Mouse (Mus musculus): Measurements from ENCODE around the gene Mybpc1. TPM values are rescaled to one million over a fixed set of nuclear protein-coding genes. Genes with fewer than 3 reads are reported as not detected.
"Not testable (repeated sequence)": the region's sequence is repeated elsewhere in the genome, so short reads cannot be mapped to it uniquely, and the experiment has no call there.

Gene Mybpc1
- polyA plus RNA-seq, 1 experiment from 2014 or later: 92.0 TPM

- Histone ChIP-seq H3K4me2 (ENCODE audit: low read depth, low read length) (no peak overlapping the region), H3K4me1 (ENCODE audit: control insufficient read depth, insufficient read depth, low read length) (no peaks in the 10 kb centered on the region), H3K9me3 (replicated peaks; ENCODE audit: control insufficient read depth, low read length) (no peaks in the 10 kb centered on the region), H3K36me3 (ENCODE audit: control insufficient read depth, insufficient read depth, low read length) (no peaks in the 10 kb centered on the region), H3K4me3 (replicated peaks; ENCODE audit: low read length) (no peak overlapping the region), H3K27ac (ENCODE audit: low read length) (no peak overlapping the region), H3K9ac (ENCODE audit: low read length) (no peak overlapping the region), H3K27me3 (ENCODE audit: control insufficient read depth, insufficient read depth, low read length) (no peaks in the 10 kb centered on the region)
- no peak for ATAC-seq (ENCODE audit: insufficient read depth, low FRiP score)
- WGBS: 66% methylated on average over 7 of the region's 7 CpGs
These were observed 113.3 kb downstream of the Mybpc1 start for GRCm38 (mm10) chr10:88491632-88492031.

- Histone ChIP-seq H3K27ac (ENCODE audit: low read length) (no peak overlapping the region), H3K27me3 (ENCODE audit: control insufficient read depth, insufficient read depth, low read length) (no peaks in the 10 kb centered on the region), H3K4me2 (ENCODE audit: low read depth, low read length) (no peak overlapping the region), H3K9ac (ENCODE audit: low read length) (no peak overlapping the region), H3K36me3 (ENCODE audit: control insufficient read depth, insufficient read depth, low read length) (no peaks in the 10 kb centered on the region), H3K4me3 (replicated peaks; ENCODE audit: low read length) (no peak overlapping the region), H3K4me1 (ENCODE audit: control insufficient read depth, insufficient read depth, low read length) (no peaks in the 10 kb centered on the region), H3K9me3 (replicated peaks; ENCODE audit: control insufficient read depth, low read length) (no peaks in the 10 kb centered on the region)
- ATAC-seq (ENCODE audit: insufficient read depth, low FRiP score): no peak
- WGBS: 89% methylated on average over 5 of the region's 5 CpGs
These were observed 116.3 kb downstream of the Mybpc1 start for GRCm38 (mm10) chr10:88488629-88489028.

GRCm38 (mm10) chr10:88482866-88483265 lies 122.1 kb downstream of the Mybpc1 start:
- not testable (repeated sequence) for H3K4me1 ChIP-seq (ENCODE audit: control insufficient read depth, insufficient read depth, low read length); ATAC-seq (ENCODE audit: insufficient read depth, low FRiP score); H3K36me3 ChIP-seq (ENCODE audit: control insufficient read depth, insufficient read depth, low read length); H3K9me3 ChIP-seq (replicated peaks; ENCODE audit: control insufficient read depth, low read length); H3K4me3 ChIP-seq (replicated peaks; ENCODE audit: low read length); H3K27ac ChIP-seq (ENCODE audit: low read length); H3K9ac ChIP-seq (ENCODE audit: low read length); H3K4me2 ChIP-seq (ENCODE audit: low read depth, low read length); H3K27me3 ChIP-seq (ENCODE audit: control insufficient read depth, insufficient read depth, low read length)
- WGBS: 86% methylated on average over 10 of the region's 10 CpGs

Other genes starting within 250 kb of the Mybpc1 start
- 5.9 and 6.6 TPM in 2 replicates for gene Dram1, start 226.1 kb downstream of the Mybpc1 start, polyA plus RNA-seq (2015; fragmentation: Nextera tagmentation; extraction: Ambion mirVana)
- gene Gnptab, start 226.0 kb downstream of the Mybpc1 start, polyA plus RNA-seq (2015; fragmentation: Nextera tagmentation; extraction: Ambion mirVana): 9.0 and 11.2 TPM in 2 replicates
- gene Sycp3, start 145.6 kb downstream of the Mybpc1 start, polyA plus RNA-seq (2015; fragmentation: Nextera tagmentation; extraction: Ambion mirVana): not detected in 2 replicates
- gene Chpt1, start 101.1 kb downstream of the Mybpc1 start, polyA plus RNA-seq (2015; fragmentation: Nextera tagmentation; extraction: Ambion mirVana): 15.3 and 16.5 TPM in 2 replicates
- gene Spic, start 79.9 kb upstream of the Mybpc1 start, polyA plus RNA-seq (2015; fragmentation: Nextera tagmentation; extraction: Ambion mirVana): 1.9 TPM in 2 replicates
- gene Arl1, start 125.7 kb upstream of the Mybpc1 start, polyA plus RNA-seq (2015; fragmentation: Nextera tagmentation; extraction: Ambion mirVana): 212 and 213 TPM in 2 replicates
- 13.4 and 14.6 TPM in 2 replicates for gene Utp20, start 221.7 kb upstream of the Mybpc1 start, polyA plus RNA-seq (2015; fragmentation: Nextera tagmentation; extraction: Ambion mirVana)